Mouse (Mus musculus) brain, adult 10 weeks (tissue): ENCODE measurements around the gene Col4a6. TPM values are rescaled to one million over a fixed set of nuclear protein-coding genes. Genes with fewer than 3 reads are reported as not detected.

Source experiments
- polyA plus RNA-seq: library from polyadenylated mRNA; stranded (reverse); fragments of 350-450 nt; fragmentation: Illumina TruSeq; extraction: RNeasy Lipid Tissue Mini Kit (QIAGEN cat#74804); gene quantifications from one replicate; pipeline ENCODE4 v1.2.3, GENCODE M21; 2015; ENCODE audit warnings: low read depth, low replicate concordance

Col4a6 gene
- polyA plus RNA-seq, result 0.64 TPM

GRCm38 (mm10) chrX:141473470-141474302 lies at the start of gene Col4a6:
Gene Col4a6 (minus strand): TSS chrX:141474076.

GRCm38 (mm10) chrX:141475110-141475509 lies 1.2 kb upstream of the Col4a6 start, which contains the start of gene Col4a5:
Gene Col4a5 (plus strand): TSS chrX:141475385.

Other genes starting within 250 kb of the Col4a6 start
- gene Col4a5, start 1.3 kb upstream of the Col4a6 start, polyA plus RNA-seq, result 2.5 TPM